Mouse (Mus musculus): Measurements from ENCODE around the gene Noxred1. TPM values are rescaled to one million over a fixed set of nuclear protein-coding genes. Genes with fewer than 3 reads are reported as not detected.

Noxred1 gene
- total RNA-seq, 2 experiments from 2014 or later, result 0.20 to 0.49 TPM

Small RNAs within 50 kb of the gene (microRNA-seq; reads per million reads assigned to microRNA genes)
- gene Gm47293, result not detected

Other genes starting within 250 kb of the Noxred1 start
- gene Zdhhc22, start 248.3 kb downstream of the Noxred1 start, total RNA-seq (2021), result not detected
- gene Tmem63c, start 217.4 kb downstream of the Noxred1 start, total RNA-seq (2021), result under 1 TPM; 0.13 to 0.14 TPM
- gene Ngb, start 136.2 kb downstream of the Noxred1 start, total RNA-seq (2021), result not detected
- 10 to 100 TPM; 46.4 to 47.0 TPM for gene Gstz1, start 91.6 kb downstream of the Noxred1 start, total RNA-seq (2021)
- gene Pomt2, start 90.8 kb downstream of the Noxred1 start, total RNA-seq (2021), result 10 to 100 TPM in 1 of 2 experiments, 1 to 10 TPM in 1; 9.5 to 11.9 TPM
- gene Samd15, start 39.0 kb downstream of the Noxred1 start, total RNA-seq (2021), result under 1 TPM; 0.21 to 0.34 TPM
- 1 to 10 TPM; 4.4 to 6.6 TPM for gene Tmed8, start 38.3 kb downstream of the Noxred1 start, total RNA-seq (2021)
- gene Vipas39, start 27.5 kb upstream of the Noxred1 start, total RNA-seq (2021), result 10 to 100 TPM; 21.7 to 23.1 TPM
- gene Ahsa1, start 27.7 kb upstream of the Noxred1 start, total RNA-seq (2021), result 100 to 1,000 TPM; 126 to 158 TPM
- not detected for gene Ism2, start 61.0 kb upstream of the Noxred1 start, total RNA-seq (2021)
- 10 to 100 TPM; 25.0 to 26.8 TPM for gene Sptlc2, start 149.6 kb upstream of the Noxred1 start, total RNA-seq (2021)
- gene Slirp, start 205.2 kb upstream of the Noxred1 start, total RNA-seq (2021), result 100 to 1,000 TPM; 169 to 172 TPM
- gene Alkbh1, start 205.3 kb upstream of the Noxred1 start, total RNA-seq (2021), result 10 to 100 TPM in 1 of 2 experiments, 1 to 10 TPM in 1; 9.5 to 13.1 TPM
- gene Snw1, start 233.5 kb upstream of the Noxred1 start, total RNA-seq (2021), result 10 to 100 TPM; 41.6 to 44.4 TPM